Mouse (Mus musculus): ENCODE data around the gene Grin2b.

- TF ChIP-seq CTCF (IDR thresholded peaks at IDR 0.05; ENCODE audit: insufficient read depth, low read depth, low read length) (no peak), POLR2A (IDR thresholded peaks at IDR 0.05; ENCODE audit: insufficient read depth, low read depth, low read length) (no peak)
Measured at GRCm38 (mm10) chr6:135976106-135976505, 197.2 kb downstream of the Grin2b start.

All from olfactory bulb, adult 2 months (tissue).